Mouse (Mus musculus) testis, adult 2 months (tissue): ENCODE results near the gene Dync1i1.

Experiments
- CTCF ChIP-seq: fragments of 200-500 bp; IDR thresholded peaks from 2 replicates; pipeline ENCODE4 v1.5.1; 2012; ENCODE audit warnings: low read depth, mild to moderate bottlenecking, inconsistent platforms, low read length, moderate library complexity; ENCODE audit not compliant: control insufficient read depth, insufficient read depth, insufficient replicate concordance
- POLR2A ChIP-seq: fragments of 200-500 bp; IDR thresholded peaks from 2 replicates; pipeline ENCODE4 v1.6.1; 2012; ENCODE audit warnings: low read depth, mild to moderate bottlenecking, inconsistent platforms, low read length, moderate library complexity; ENCODE audit not compliant: control insufficient read depth

GRCm38 (mm10) chr6:5830717-5831116 is 105.3 kb downstream of the Dync1i1 start:
- no peak for TF ChIP-seq CTCF
- no peak for TF ChIP-seq POLR2A
